Mouse (Mus musculus): ENCODE measurements at regions not wholly inside any gene's neighbourhood (a gene's known extent, or its start where the extent isn't known, plus 50 kb on each side); places are given as distances from the start of the nearest gene placed in this dataset.

- no peak for TF ChIP-seq POLR2A (IDR thresholded peaks at IDR 0.05; ENCODE audit: low read depth, low read length)
- no peak for TF ChIP-seq CTCF (IDR thresholded peaks at IDR 0.05; ENCODE audit: extremely low read depth, insufficient read length, insufficient replicate concordance, low read depth, low read length)
Measured at GRCm38 (mm10) chr5:112143993-112144621, 108.2 kb downstream of the Cryba4 start.

Measured in small intestine, adult 2 months (tissue).